Mouse (Mus musculus) hindbrain, embryonic 14.5 days (tissue): ENCODE measurements at regions not wholly inside any gene's neighbourhood (a gene's known extent, or its start where the extent isn't known, plus 50 kb on each side); places are given as distances from the start of the nearest gene placed in this dataset.
A peak's percentile ranks its signal among the peaks of the same experiment; 100 is the strongest.
"Not testable (repeated sequence)": the region's sequence is repeated elsewhere in the genome, so short reads cannot be mapped to it uniquely, and the experiment has no call there.

Source experiments
- ATAC-seq: fragments of 200-750 bp; cut with Nextera tagmentation; 2 replicates; pipeline ENCODE4 v1.8.0; 2017; ENCODE audit warnings: moderate number of reproducible peaks, mild to moderate bottlenecking, moderate TSS enrichment, moderate library complexity; ENCODE audit not compliant: low FRiP score
- DNase-seq: peaks from one replicate; pipeline ENCODE4 v3.0.0-alpha.2; 2015; ENCODE audit warnings: low spot score
- H3K27ac ChIP-seq: fragments of 300-500 bp; sonication (generic); 2 replicates; pipeline ENCODE4 v1.5.1; 2014; ENCODE audit warnings: mild to moderate bottlenecking, moderate library complexity
- H3K27me3 ChIP-seq: fragments of 300-500 bp; sonication (generic); 2 replicates; pipeline ENCODE4 v1.6.1; 2014; ENCODE audit warnings: mild to moderate bottlenecking, low read length, mixed read lengths; ENCODE audit not compliant: control insufficient read depth, insufficient read depth
- H3K36me3 ChIP-seq: fragments of 300-500 bp; sonication (generic); replicated peaks from 2 replicates; pipeline ENCODE4 v1.6.1; 2014; ENCODE audit not compliant: control insufficient read depth, insufficient read depth
- H3K4me1 ChIP-seq: fragments of 300-500 bp; sonication (generic); replicated peaks from 2 replicates; pipeline ENCODE4 v1.6.1; 2014; ENCODE audit warnings: antibody characterized with exemption, low read length, mixed read lengths; ENCODE audit not compliant: control insufficient read depth, insufficient read depth
- H3K4me2 ChIP-seq: fragments of 300-500 bp; sonication (generic); replicated peaks from 2 replicates; pipeline ENCODE4 v1.6.1; 2014; ENCODE audit warnings: mild to moderate bottlenecking, moderate library complexity
- H3K4me3 ChIP-seq: fragments of 300-500 bp; sonication (generic); replicated peaks from 2 replicates; pipeline ENCODE4 v1.5.1; 2014; ENCODE audit warnings: mild to moderate bottlenecking, low read length
- H3K9ac ChIP-seq: fragments of 300-500 bp; sonication (generic); 2 replicates; pipeline ENCODE4 v1.6.1; 2014
- H3K9me3 ChIP-seq: fragments of 300-500 bp; sonication (generic); 2 replicates; pipeline ENCODE4 v1.6.1; 2016; ENCODE audit warnings: low read length; ENCODE audit not compliant: control insufficient read depth
- WGBS: fragments of 180-500 bp; shearing (Covaris S2); extraction: QIAGEN DNeasy Blood & Tissue Kit; methylation state at CpG from one replicate; pipeline ENCODE4 v1.1.7; 2014; 5-methylcytosine and 5-hydroxymethylcytosine counted together

DNA sequence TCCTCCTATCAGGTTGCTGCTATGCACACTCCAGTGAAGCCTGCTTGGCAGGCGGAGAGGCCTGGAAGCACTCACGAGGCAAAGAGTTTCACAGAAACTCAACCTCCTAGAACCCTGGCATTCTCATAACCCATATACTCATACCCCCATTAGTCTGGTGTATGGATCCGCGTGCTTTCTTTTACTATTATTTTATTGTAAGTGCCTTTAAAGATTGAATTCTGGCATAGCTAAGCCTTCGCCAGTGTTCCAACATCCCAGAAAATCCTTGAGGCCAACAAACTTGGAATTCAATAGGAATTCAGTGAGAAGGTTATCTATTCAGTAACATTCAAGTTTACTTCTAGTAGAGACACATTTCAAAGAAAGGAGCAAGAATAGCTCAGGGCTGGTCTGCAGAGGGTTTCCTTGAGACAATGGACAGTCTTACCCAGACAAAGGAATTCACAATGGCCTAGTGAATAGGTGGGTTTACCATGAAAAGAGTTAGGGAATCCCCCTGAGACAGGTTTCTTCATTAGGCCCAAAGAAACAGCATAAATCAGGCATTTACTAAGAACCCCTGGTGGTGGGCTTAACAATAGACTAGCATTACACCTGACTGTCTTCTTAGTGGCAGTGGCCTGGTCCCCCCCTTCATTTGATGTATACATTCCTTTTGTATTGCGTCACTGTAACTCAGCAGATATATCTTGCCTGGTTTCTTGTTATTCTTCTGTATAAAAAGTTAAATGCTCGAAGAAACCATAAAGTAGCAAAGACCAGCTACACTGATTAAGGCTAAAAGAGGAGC is 80.8 kb upstream of the Gm15446 start:
- H3K9ac ChIP-seq, H3K36me3 ChIP-seq, H3K4me1 ChIP-seq, H3K27me3 ChIP-seq, H3K27ac ChIP-seq, ATAC-seq, DNase-seq, H3K4me3 ChIP-seq, H3K9me3 ChIP-seq, H3K4me2 ChIP-seq: not testable (repeated sequence)
- WGBS, result 91% methylated on average over 7 of the region's 7 CpGs

DNA sequence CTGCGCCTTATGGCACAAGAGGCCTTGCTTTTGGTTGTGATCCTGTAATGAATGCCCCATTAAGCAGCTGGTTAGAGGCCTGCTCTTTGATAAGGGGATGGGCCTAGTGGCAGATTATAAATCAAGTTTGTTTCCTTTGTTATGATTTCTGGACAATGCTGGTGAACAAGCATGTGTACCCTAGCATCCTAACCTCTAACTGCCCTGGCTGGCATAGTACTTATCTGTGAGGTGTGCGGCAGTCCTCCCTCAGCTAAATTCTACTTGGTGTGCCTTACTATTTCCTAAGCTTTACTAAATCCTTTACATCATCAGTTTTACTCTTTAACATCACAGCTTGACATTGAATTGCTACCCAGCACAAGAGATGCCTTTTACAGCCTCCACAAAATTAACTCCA is 79.0 kb upstream of the Gm15446 start:
- WGBS, result 93% methylated on average over 2 of the region's 2 CpGs
- H3K9me3 ChIP-seq, H3K4me1 ChIP-seq, H3K27ac ChIP-seq, DNase-seq, H3K36me3 ChIP-seq, H3K9ac ChIP-seq, H3K27me3 ChIP-seq, ATAC-seq: not testable (repeated sequence)
- 0 out of 2 replicates have a peak overlapping the region, but pooled peaks have one; percentile 26 for H3K4me3 ChIP-seq
- peak overlapping the region; percentile 45 for H3K4me2 ChIP-seq

DNA sequence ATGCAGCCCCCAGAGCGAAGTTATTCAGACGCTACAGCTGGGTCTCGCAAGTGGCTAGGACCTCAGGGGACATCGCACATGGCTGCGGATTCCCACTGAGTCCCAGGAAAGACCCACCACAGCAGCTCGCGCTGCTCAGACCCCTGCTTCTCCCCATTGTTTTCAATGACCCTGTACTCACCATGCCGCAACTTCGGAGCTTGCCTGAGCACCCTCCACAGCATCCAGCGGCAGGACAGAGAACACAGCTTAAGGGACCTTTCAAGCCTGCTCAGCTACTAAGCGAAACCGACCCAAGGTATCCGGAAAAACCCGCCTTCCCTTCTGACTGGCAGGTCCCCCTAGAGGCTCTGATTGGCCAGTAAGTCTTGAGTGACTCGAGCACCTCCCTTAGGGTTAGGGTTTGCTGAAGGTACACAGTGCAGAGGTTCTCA is 78.4 kb upstream of the Gm15446 start:
- no peaks in the 10 kb centered on the region for H3K36me3 ChIP-seq
- DNase-seq (peak; percentile 24), ATAC-seq (no peak)
- H3K27me3 ChIP-seq, result no peaks in the 10 kb centered on the region
- peak overlapping the region; percentile 26 for H3K4me3 ChIP-seq
- 15% methylated on average over 15 of the region's 15 CpGs for WGBS
- H3K27ac ChIP-seq, result no peak overlapping the region
- peak overlapping the region; percentile 45 for H3K4me2 ChIP-seq
- H3K4me1 ChIP-seq, result no peaks in the 10 kb centered on the region
- H3K9me3 ChIP-seq, result no peaks in the 10 kb centered on the region
- 0 out of 2 replicates have a peak overlapping the region, but pooled peaks have one; percentile 28 for H3K9ac ChIP-seq

DNA sequence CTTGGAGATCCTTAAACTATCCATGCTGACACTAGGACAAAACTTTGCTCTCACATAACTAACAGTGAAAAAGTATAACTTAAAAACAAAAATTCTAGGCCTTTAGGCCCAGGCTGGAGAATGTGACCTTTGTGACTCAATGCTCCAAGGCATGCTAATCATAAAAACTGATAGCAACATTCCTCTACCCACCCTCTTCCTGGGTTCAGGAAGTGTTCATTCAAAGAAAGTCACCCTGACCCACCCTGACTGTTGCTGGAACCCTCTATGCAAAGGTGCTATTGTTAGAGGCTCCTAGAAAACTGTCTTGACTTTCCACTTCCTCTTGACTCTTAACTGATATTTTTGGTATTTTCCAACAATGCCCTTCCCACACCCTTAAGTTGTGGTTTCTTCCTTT is 72.0 kb upstream of the Gm15446 start:
- H3K4me2 ChIP-seq, ATAC-seq, H3K9me3 ChIP-seq, H3K36me3 ChIP-seq, H3K27ac ChIP-seq, H3K4me1 ChIP-seq, H3K9ac ChIP-seq, DNase-seq, H3K27me3 ChIP-seq, H3K4me3 ChIP-seq: not testable (repeated sequence)

DNA sequence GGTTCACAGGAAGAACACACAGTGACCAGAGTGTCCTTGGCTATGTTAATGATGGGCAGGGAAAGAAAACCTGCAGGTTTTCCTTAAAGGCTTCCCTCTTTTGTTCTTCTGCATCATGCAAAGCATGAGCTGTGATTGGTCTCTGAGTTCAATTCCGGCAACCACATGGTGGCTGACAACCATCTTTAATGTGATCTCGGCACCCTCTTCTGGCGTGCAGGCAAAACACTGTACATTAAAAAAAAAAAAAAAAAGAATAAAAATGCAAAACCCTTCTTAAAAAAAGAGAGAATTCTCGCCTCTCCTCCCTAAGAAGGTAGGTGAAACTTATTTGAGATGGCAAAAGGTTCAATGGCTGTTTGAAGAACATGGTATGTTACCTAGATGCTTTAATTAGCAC is 62.8 kb upstream of the Gm15446 start:
- Histone ChIP-seq H3K4me2 (no peak overlapping the region), H3K27ac (no peak overlapping the region), H3K9me3 (no peaks in the 10 kb centered on the region), H3K4me1 (no peaks in the 10 kb centered on the region), H3K4me3 (no peak overlapping the region), H3K27me3 (no peaks in the 10 kb centered on the region), H3K36me3 (no peaks in the 10 kb centered on the region), H3K9ac (no peak overlapping the region)
- no peak for DNase-seq
- no peak for ATAC-seq
- WGBS, result 82% methylated on average over 4 of the region's 4 CpGs

DNA sequence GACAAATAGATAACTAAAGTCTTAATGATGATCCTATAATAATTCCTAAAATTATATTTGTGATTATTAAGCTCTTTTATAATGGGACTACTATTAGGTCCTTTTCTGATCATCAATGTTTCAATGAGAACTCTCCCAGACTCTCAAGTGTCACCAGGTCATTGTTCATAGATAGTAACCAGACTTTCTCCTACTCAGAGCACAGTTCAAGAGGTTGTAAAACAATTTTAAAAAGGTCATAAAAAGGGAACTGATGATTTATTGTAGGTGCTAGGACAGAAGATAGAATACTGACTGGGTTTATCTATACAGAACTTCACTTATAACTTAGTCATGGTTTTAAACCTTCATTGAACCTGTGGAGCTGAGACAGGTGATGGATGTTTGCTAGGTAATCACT is 58.7 kb upstream of the Gm15446 start:
- H3K27ac ChIP-seq, ATAC-seq, H3K9me3 ChIP-seq, H3K4me1 ChIP-seq, H3K27me3 ChIP-seq, H3K4me2 ChIP-seq, H3K4me3 ChIP-seq, H3K9ac ChIP-seq, H3K36me3 ChIP-seq, DNase-seq: not testable (repeated sequence)

DNA sequence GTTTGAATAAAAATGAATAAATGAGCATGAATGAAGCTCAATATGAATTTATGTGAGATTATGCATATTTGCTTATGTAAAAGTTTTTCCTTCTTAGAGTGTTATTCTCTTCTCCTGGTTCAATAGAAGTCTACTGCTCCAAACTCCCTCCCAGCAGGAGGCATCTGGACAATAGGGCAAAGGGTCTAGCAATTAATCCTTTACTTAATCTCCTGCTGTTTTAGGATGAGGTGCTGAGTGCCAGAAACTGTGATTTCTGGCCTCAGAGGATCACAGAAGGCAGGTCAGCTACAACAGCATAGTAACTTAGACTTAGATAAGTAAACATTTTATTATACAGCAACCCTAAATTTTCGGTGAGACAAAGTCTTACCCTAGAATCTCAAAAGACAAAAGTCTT is 57.6 kb upstream of the Gm15446 start:
- Histone ChIP-seq H3K27me3 (no peaks in the 10 kb centered on the region), H3K9ac (peak overlapping the region; percentile 77), H3K36me3 (no peaks in the 10 kb centered on the region), H3K4me2 (peak overlapping the region; percentile 67), H3K4me1 (0 out of 2 replicates have a peak, but pooled peaks cover 5% of the 10 kb centered on the region), H3K4me3 (no peak overlapping the region), H3K9me3 (no peaks in the 10 kb centered on the region), H3K27ac (no peak overlapping the region)
- WGBS, result 77% methylated on average over 1 of the region's 1 CpGs
- ATAC-seq (no peak), DNase-seq (no peak)

DNA sequence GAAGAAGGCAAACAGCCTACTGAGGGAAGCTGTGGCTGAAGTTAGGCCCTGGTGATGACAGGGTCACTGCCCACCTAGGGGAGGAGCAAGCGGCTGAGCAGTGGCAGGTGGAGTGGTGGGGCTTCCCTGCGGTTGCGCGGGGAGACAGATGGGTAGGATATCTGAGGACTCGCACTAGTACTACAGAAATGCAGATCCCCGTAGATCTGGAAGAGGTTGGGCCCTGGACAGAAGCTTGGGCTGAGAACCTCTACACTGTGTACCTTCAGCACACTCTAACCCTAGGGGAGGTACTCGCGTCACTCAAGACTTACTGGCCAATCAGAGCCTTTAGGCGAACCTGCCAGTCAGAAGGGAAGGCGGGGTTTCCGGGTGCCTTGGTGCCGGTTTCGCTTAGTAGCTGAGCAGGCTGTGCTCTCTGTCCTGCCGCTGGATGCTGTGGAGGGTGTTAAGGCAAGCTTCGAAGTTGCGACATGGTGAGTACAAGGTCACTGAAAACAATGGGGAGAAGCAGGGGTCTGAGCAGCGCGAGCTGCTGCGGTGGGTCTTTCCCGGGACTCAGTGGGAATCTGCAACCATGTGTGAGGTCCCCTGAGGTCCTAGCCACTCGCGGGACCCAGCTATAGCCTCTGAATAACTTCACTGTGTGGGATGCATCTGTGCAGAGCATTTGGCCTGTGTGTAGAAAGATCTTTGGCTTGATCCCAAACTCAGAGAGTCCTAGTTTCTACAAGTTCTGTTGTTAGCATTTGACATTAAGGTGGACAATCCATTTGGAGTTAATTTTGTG is 56.7 kb upstream of the Gm15446 start:
- Histone ChIP-seq H3K9ac (peak overlapping the region; percentile 77), H3K27ac (peak overlapping the region; percentile 79), H3K27me3 (no peaks in the 10 kb centered on the region), H3K36me3 (no peaks in the 10 kb centered on the region), H3K4me3 (peak overlapping the region; percentile 60), H3K4me1 (0 out of 2 replicates have a peak, but pooled peaks cover 5% of the 10 kb centered on the region), H3K9me3 (no peaks in the 10 kb centered on the region), H3K4me2 (peak overlapping the region; percentile 67)
- ATAC-seq, result peak; percentile 100
- DNase-seq, result peak; percentile 86
- 2% methylated on average over 22 of the region's 22 CpGs for WGBS

DNA sequence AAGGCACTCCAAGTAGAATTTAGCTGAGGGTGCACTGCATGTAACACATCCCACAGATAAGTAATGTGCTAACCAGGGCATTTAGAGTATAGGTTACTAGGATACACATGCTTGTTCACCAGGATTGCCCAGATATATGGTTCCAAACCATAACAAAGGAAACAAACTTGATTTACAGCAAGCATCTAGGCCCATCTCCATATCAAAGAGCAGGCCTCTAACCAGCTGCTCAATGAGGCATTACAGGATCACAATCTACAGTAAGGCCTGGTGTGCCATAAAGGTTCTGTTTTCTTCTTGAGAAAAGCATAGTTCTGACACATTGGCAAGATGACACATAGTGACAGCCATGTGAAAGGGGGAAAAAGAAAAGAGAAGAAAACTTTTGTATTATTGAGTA is 56.0 kb upstream of the Gm15446 start:
- peak overlapping the region; percentile 67 for H3K4me2 ChIP-seq
- peak overlapping the region; percentile 60 for H3K4me3 ChIP-seq
- H3K36me3 ChIP-seq, H3K27me3 ChIP-seq, H3K9me3 ChIP-seq, H3K4me1 ChIP-seq, DNase-seq, ATAC-seq: not testable (repeated sequence)
- peak overlapping the region; percentile 79; the same call in 1 of the 2 replicates for H3K27ac ChIP-seq
- H3K9ac ChIP-seq, result peak overlapping the region; percentile 77; the same call in 1 of the 2 replicates
